Mouse (Mus musculus) kidney, adult 2 months (tissue): ENCODE data around the gene Dse.

Source experiments
- CTCF ChIP-seq: fragments of 200-500 bp; conservative IDR thresholded peaks from 2 replicates; pipeline ENCODE4 v1.5.1; 2011; ENCODE audit warnings: low read depth, mild to moderate bottlenecking, control low read depth, low read length, moderate library complexity, mixed read lengths; ENCODE audit not compliant: insufficient read depth, insufficient read length
- POLR2A ChIP-seq: fragments of 200-500 bp; IDR thresholded peaks from one replicate; pipeline ENCODE4 v1.6.1; 2011; ENCODE audit warnings: low read depth, low read length, control low read depth

DNA sequence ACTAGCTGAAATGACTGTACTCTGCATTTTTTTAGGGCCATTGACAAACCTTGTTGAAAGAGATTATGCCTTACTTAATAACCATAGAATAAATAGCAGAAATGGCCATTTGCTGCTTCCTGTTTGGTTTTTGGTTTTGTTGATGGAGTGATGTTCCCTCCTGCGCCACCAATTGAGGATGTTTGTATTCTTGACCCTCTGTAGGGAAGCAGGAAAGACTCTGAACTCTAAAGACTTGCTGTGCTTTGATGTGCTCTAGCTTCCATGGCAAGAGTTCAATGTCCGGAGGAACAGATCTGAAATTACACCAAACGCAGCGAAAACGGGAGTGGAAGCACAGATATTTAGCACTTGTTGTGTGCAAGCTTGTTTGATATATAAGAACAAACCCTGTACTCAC is 37.2 kb upstream of the Dse start:
- TF ChIP-seq CTCF (no peak), POLR2A (no peak)
